Mouse (Mus musculus): ENCODE measurements around the gene Caap1. TPM values are rescaled to one million over a fixed set of nuclear protein-coding genes. Genes with fewer than 3 reads are reported as not detected.
A peak's percentile ranks its signal among the peaks of the same experiment; 100 is the strongest.

Caap1 gene
- polyA plus RNA-seq, 1 experiment from 2014 or later = 10.8 TPM

DNA sequence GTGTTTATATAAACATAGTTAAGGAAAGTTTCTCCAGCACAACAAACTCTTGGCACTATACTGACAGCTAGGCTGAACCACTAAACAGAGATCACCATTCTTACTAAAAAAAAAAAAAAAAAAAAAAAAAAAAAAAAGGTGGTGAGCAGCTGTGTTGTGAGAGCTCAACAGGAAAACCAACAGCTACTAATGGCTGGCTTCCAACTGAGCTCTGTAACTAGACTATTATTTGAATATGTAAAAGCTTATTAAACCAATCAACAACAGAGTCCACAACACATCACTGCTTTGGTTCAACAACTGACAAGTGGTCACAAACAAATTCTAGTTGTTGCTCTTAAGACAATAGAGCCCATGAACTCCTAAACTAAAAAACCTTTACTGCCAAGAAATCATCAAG lies 23.4 kb downstream of the Caap1 start:
- no peak for ATAC-seq (ENCODE audit: low FRiP score, low TSS enrichment)
- H3K4me3 ChIP-seq (ENCODE audit: low read depth, low read length) = no peak overlapping the region
- H3K9me3 ChIP-seq (ENCODE audit: control insufficient read depth, low read length) = no peaks in the 10 kb centered on the region
- no peak overlapping the region for H3K9ac ChIP-seq (ENCODE audit: low read length)
- H3K27me3 ChIP-seq (ENCODE audit: control insufficient read depth, insufficient read depth, low read length) = no peaks in the 10 kb centered on the region
- no peak for DNase-seq (ENCODE audit: low spot score)
- H3K4me1 ChIP-seq (replicated peaks; ENCODE audit: control insufficient read depth, insufficient read depth) = no peaks in the 10 kb centered on the region
- no peaks in the 10 kb centered on the region for H3K36me3 ChIP-seq (ENCODE audit: control insufficient read depth, insufficient read depth, low read length)
- no peak overlapping the region for H3K27ac ChIP-seq (replicated peaks)
- no peak for TF ChIP-seq CTCF (IDR thresholded peaks at IDR 0.05; ENCODE audit: low read depth)
- no peak for TF ChIP-seq EP300 (optimal IDR thresholded peaks at IDR 0.05)
- no peak overlapping the region for H3K4me2 ChIP-seq (replicated peaks; ENCODE audit: low read depth)

GRCm38 (mm10) chr4:94529448-94529847 lies 27.1 kb downstream of the Caap1 start:
- no peaks in the 10 kb centered on the region for H3K4me1 ChIP-seq (replicated peaks; ENCODE audit: control insufficient read depth, insufficient read depth)
- H3K9me3 ChIP-seq (ENCODE audit: control insufficient read depth, low read length) = no peaks in the 10 kb centered on the region
- H3K27me3 ChIP-seq (ENCODE audit: control insufficient read depth, insufficient read depth, low read length) = no peaks in the 10 kb centered on the region
- 88% methylated on average over 1 of the region's 1 CpGs for WGBS
- H3K36me3 ChIP-seq (ENCODE audit: control insufficient read depth, insufficient read depth, low read length) = no peaks in the 10 kb centered on the region
- TF ChIP-seq EP300 (optimal IDR thresholded peaks at IDR 0.05) (no peak), CTCF (IDR thresholded peaks at IDR 0.05; ENCODE audit: low read depth) (no peak)
- H3K9ac ChIP-seq (ENCODE audit: low read length) = no peak overlapping the region
- H3K4me2 ChIP-seq (replicated peaks; ENCODE audit: low read depth) = no peak overlapping the region
- no peak overlapping the region for H3K4me3 ChIP-seq (ENCODE audit: low read depth, low read length)
- DNase-seq (ENCODE audit: low spot score) (no peak), ATAC-seq (ENCODE audit: low FRiP score, low TSS enrichment) (no peak)
- H3K27ac ChIP-seq (replicated peaks) = no peak overlapping the region

DNA sequence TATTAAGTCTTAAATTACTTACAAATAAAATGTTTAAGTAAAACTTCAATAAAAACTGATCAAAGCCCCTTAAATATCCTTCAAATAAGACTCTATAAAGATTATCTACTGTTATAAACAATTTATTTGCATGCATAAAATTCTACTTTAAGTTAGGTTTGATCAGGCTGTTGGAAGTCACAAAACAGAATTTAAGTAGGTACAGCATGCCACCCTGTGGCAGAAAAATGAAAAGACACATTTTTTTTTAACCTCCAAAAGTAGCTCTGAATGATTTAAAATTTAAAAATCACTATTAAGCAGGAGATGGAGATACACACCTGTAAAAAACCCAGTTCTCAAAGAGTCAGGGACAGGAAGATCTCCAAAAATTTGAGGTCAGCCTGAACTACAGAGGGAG lies 33.3 kb downstream of the Caap1 start:
- no peak for DNase-seq (ENCODE audit: low spot score)
- Histone ChIP-seq H3K36me3 (ENCODE audit: control insufficient read depth, insufficient read depth, low read length) (no peaks in the 10 kb centered on the region), H3K4me1 (replicated peaks; ENCODE audit: control insufficient read depth, insufficient read depth) (no peaks in the 10 kb centered on the region), H3K9me3 (ENCODE audit: control insufficient read depth, low read length) (no peaks in the 10 kb centered on the region), H3K4me3 (ENCODE audit: low read depth, low read length) (no peak overlapping the region), H3K4me2 (replicated peaks; ENCODE audit: low read depth) (no peak overlapping the region), H3K27ac (replicated peaks) (no peak overlapping the region), H3K27me3 (ENCODE audit: control insufficient read depth, insufficient read depth, low read length) (no peaks in the 10 kb centered on the region), H3K9ac (ENCODE audit: low read length) (no peak overlapping the region)
- TF ChIP-seq CTCF (IDR thresholded peaks at IDR 0.05; ENCODE audit: low read depth) (peak; percentile 64), EP300 (optimal IDR thresholded peaks at IDR 0.05) (no peak)
- no peak for ATAC-seq (ENCODE audit: low FRiP score, low TSS enrichment)

DNA sequence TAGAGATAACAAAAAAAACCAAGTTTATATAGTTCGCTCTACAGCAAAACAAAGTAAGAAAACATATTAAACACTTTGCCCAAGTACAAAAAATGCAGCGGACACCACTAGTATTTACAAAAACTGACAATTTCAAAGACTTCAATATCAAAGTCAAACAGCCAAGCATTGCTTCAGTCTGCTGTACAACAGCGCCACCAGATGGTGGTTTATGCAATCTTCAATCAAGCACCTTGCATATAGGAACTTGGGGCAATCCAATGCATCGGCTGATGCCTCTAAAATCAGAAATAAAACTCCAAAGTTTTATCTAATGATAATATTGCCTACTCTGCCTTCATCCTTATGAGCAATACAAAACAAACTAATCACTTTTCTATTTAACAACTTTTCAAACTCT lies 39.0 kb downstream of the Caap1 start:
- ATAC-seq (ENCODE audit: low FRiP score, low TSS enrichment) (no peak), DNase-seq (ENCODE audit: low spot score) (peak; percentile 46)
- Histone ChIP-seq H3K27ac (replicated peaks) (no peak overlapping the region), H3K4me1 (replicated peaks; ENCODE audit: control insufficient read depth, insufficient read depth) (no peaks in the 10 kb centered on the region), H3K27me3 (ENCODE audit: control insufficient read depth, insufficient read depth, low read length) (no peaks in the 10 kb centered on the region), H3K4me2 (replicated peaks; ENCODE audit: low read depth) (no peak overlapping the region), H3K4me3 (ENCODE audit: low read depth, low read length) (no peak overlapping the region), H3K9ac (ENCODE audit: low read length) (no peak overlapping the region), H3K9me3 (ENCODE audit: control insufficient read depth, low read length) (no peaks in the 10 kb centered on the region), H3K36me3 (ENCODE audit: control insufficient read depth, insufficient read depth, low read length) (no peaks in the 10 kb centered on the region)
- WGBS = 64% methylated on average over 4 of the region's 4 CpGs
- TF ChIP-seq CTCF (IDR thresholded peaks at IDR 0.05; ENCODE audit: low read depth) (peak; percentile 81), EP300 (optimal IDR thresholded peaks at IDR 0.05) (no peak)

GRCm38 (mm10) chr4:94515366-94515765 lies 41.2 kb downstream of the Caap1 start:
- no peak overlapping the region for H3K4me3 ChIP-seq (ENCODE audit: low read depth, low read length)
- 81% methylated on average over 3 of the region's 3 CpGs for WGBS

GRCm38 (mm10) chr4:94476749-94477399 lies 79.7 kb downstream of the Caap1 start:
- TF ChIP-seq CTCF (IDR thresholded peaks at IDR 0.05; ENCODE audit: low read depth) = no peak
- no peaks in the 10 kb centered on the region for H3K27me3 ChIP-seq (ENCODE audit: control insufficient read depth, insufficient read depth, low read length)
- H3K9me3 ChIP-seq (ENCODE audit: control insufficient read depth, low read length) = no peaks in the 10 kb centered on the region
- ATAC-seq (ENCODE audit: low FRiP score, low TSS enrichment) = no peak
- 65% methylated on average over 18 of the region's 18 CpGs for WGBS
- no peak overlapping the region for H3K27ac ChIP-seq (replicated peaks)
- no peaks in the 10 kb centered on the region for H3K4me1 ChIP-seq (replicated peaks; ENCODE audit: control insufficient read depth, insufficient read depth)
- DNase-seq (ENCODE audit: low spot score) = no peak
- no peak overlapping the region for H3K9ac ChIP-seq (ENCODE audit: low read length)
- peak overlapping the region; percentile 12; the same call in 1 of the 2 replicates for H3K4me2 ChIP-seq (replicated peaks; ENCODE audit: low read depth)
- no peak overlapping the region for H3K4me3 ChIP-seq (ENCODE audit: low read depth, low read length)
- H3K36me3 ChIP-seq (ENCODE audit: control insufficient read depth, insufficient read depth, low read length) = no peaks in the 10 kb centered on the region

More at GRCm38 (mm10) chr4:94515366-94515765, 41.2 kb downstream of the Caap1 start:
- Histone ChIP-seq H3K9ac (ENCODE audit: low read length) (no peak overlapping the region), H3K36me3 (ENCODE audit: control insufficient read depth, insufficient read depth, low read length) (no peaks in the 10 kb centered on the region), H3K9me3 (ENCODE audit: control insufficient read depth, low read length) (no peaks in the 10 kb centered on the region), H3K4me1 (replicated peaks; ENCODE audit: control insufficient read depth, insufficient read depth) (no peaks in the 10 kb centered on the region), H3K27ac (replicated peaks) (no peak overlapping the region), H3K4me2 (replicated peaks; ENCODE audit: low read depth) (no peak overlapping the region), H3K27me3 (ENCODE audit: control insufficient read depth, insufficient read depth, low read length) (no peaks in the 10 kb centered on the region)
- no peak for ATAC-seq (ENCODE audit: low FRiP score, low TSS enrichment)
- TF ChIP-seq EP300 (optimal IDR thresholded peaks at IDR 0.05) = no peak
- TF ChIP-seq CTCF (IDR thresholded peaks at IDR 0.05; ENCODE audit: low read depth) = no peak
- DNase-seq (ENCODE audit: low spot score) = no peak
